8 mouse cellular contexts compared by ENCODE assay signal in genomic region chr2:32175051-32175466, GRCm38 (mm10). TPM values are rescaled to one million over a fixed set of nuclear protein-coding genes. Genes with fewer than 3 reads are reported as not detected.
DNase-seq lines count a peak whose midpoint lies in the region; ATAC-seq lines count a peak whose summit lies in the region.

No protein-coding gene starts in this region.

- H3K27me3 ChIP-seq in lung, embryonic 15.5 days, result no peaks in the 10 kb centered on the region
- no peaks in the 10 kb centered on the region for H3K27me3 ChIP-seq in embryonic facial prominence, embryonic 11.5 days (ENCODE audit: control insufficient read depth, insufficient read depth, low read length)
- H3K27me3 ChIP-seq in hindbrain, embryonic 13.5 days, result no peaks in the 10 kb centered on the region
- H3K27me3 ChIP-seq in limb, embryonic 11.5 days (ENCODE audit: control insufficient read depth, insufficient read depth, low read length), result no peaks in the 10 kb centered on the region
- no peaks in the 10 kb centered on the region for H3K27me3 ChIP-seq in neural tube, embryonic 15.5 days (replicated peaks)

- peak overlapping the region; percentile 45 for H3K4me2 ChIP-seq in lung, embryonic 15.5 days
- H3K4me2 ChIP-seq in embryonic facial prominence, embryonic 11.5 days (ENCODE audit: low read depth, low read length), result peak overlapping the region; percentile 13
- peak overlapping the region; percentile 47 for H3K4me2 ChIP-seq in hindbrain, embryonic 13.5 days
- no peak overlapping the region for H3K4me2 ChIP-seq in limb, embryonic 11.5 days (ENCODE audit: low read depth, severe bottlenecking)
- H3K4me2 ChIP-seq in neural tube, embryonic 15.5 days, result peak overlapping the region; percentile 32; the same call in 1 of the 2 replicates

- no peaks in the 10 kb centered on the region for H3K9me3 ChIP-seq in lung, embryonic 15.5 days
- H3K9me3 ChIP-seq in embryonic facial prominence, embryonic 11.5 days (replicated peaks; ENCODE audit: control insufficient read depth, low read length), result no peaks in the 10 kb centered on the region
- H3K9me3 ChIP-seq in hindbrain, embryonic 13.5 days, result no peaks in the 10 kb centered on the region
- no peaks in the 10 kb centered on the region for H3K9me3 ChIP-seq in limb, embryonic 11.5 days (ENCODE audit: control insufficient read depth, low read length)
- no peaks in the 10 kb centered on the region for H3K9me3 ChIP-seq in neural tube, embryonic 15.5 days (replicated peaks)

- H3K36me3 ChIP-seq in lung, embryonic 15.5 days, result no peaks in the 10 kb centered on the region
- no peaks in the 10 kb centered on the region for H3K36me3 ChIP-seq in embryonic facial prominence, embryonic 11.5 days (replicated peaks; ENCODE audit: control insufficient read depth, insufficient read depth, low read depth, low read length)
- H3K36me3 ChIP-seq in hindbrain, embryonic 13.5 days, result no peaks in the 10 kb centered on the region
- no peaks in the 10 kb centered on the region for H3K36me3 ChIP-seq in limb, embryonic 11.5 days (ENCODE audit: control insufficient read depth, insufficient read depth, low read length)
- no peaks in the 10 kb centered on the region for H3K36me3 ChIP-seq in neural tube, embryonic 15.5 days

- H3K4me1 ChIP-seq in lung, embryonic 15.5 days, result peaks cover 78% of the 10 kb centered on the region
- peaks cover 15% of the 10 kb centered on the region for H3K4me1 ChIP-seq in embryonic facial prominence, embryonic 11.5 days (ENCODE audit: control insufficient read depth, insufficient read depth, low read length)
- peaks cover 88% of the 10 kb centered on the region for H3K4me1 ChIP-seq in hindbrain, embryonic 13.5 days (replicated peaks)
- peaks cover 31% of the 10 kb centered on the region for H3K4me1 ChIP-seq in limb, embryonic 11.5 days (ENCODE audit: control insufficient read depth, insufficient read depth, low read length)
- H3K4me1 ChIP-seq in neural tube, embryonic 15.5 days, result peaks cover 83% of the 10 kb centered on the region

- no peak for DNase-seq in lung, postnatal 14 days
- peak; percentile 31 for DNase-seq in embryonic facial prominence, embryonic 11.5 days (ENCODE audit: low spot score)
- DNase-seq in limb, embryonic 11.5 days (ENCODE audit: low spot score), result peak; percentile 37

- H3K9ac ChIP-seq in lung, embryonic 15.5 days, result peak overlapping the region; percentile 15
- H3K9ac ChIP-seq in embryonic facial prominence, embryonic 11.5 days (replicated peaks; ENCODE audit: low read length), result peak overlapping the region; percentile 39; the same call in 1 of the 2 replicates
- peak overlapping the region; percentile 69 for H3K9ac ChIP-seq in hindbrain, embryonic 13.5 days
- 0 out of 2 replicates have a peak overlapping the region, but pooled peaks have one; percentile 27 for H3K9ac ChIP-seq in limb, embryonic 11.5 days (ENCODE audit: low read length)
- peak overlapping the region; percentile 29; the same call in 1 of the 2 replicates for H3K9ac ChIP-seq in neural tube, embryonic 15.5 days (replicated peaks)

- peak; percentile 9; the same call in 1 of the 2 replicates for ATAC-seq in lung, embryonic 15.5 days (ENCODE audit: borderline replicate concordance, extremely low read depth, low FRiP score, low TSS enrichment)
- peak; percentile 69 for ATAC-seq in embryonic facial prominence, embryonic 11.5 days (replicated peaks; ENCODE audit: insufficient number of reproducible peaks, low FRiP score, low TSS enrichment, low read depth)
- peak; percentile 72 for ATAC-seq in hindbrain, embryonic 13.5 days (ENCODE audit: low FRiP score)
- ATAC-seq in limb, embryonic 11.5 days (ENCODE audit: insufficient number of reproducible peaks, low FRiP score, low TSS enrichment, low read depth), result peak; percentile 23; the same call in 1 of the 2 replicates
- ATAC-seq in neural tube, embryonic 15.5 days (ENCODE audit: low FRiP score), result peak; percentile 32; the same call in 1 of the 2 replicates
- no peak for ATAC-seq in erythroid progenitor cell, adult 5-6 weeks (replicated peaks; ENCODE audit: low FRiP score, poor library complexity, severe bottlenecking)
- no peak for ATAC-seq in inflammation-experienced regulatory T-cells, adult 6 months

- WGBS in lung, embryonic 15.5 days, result 26% methylated on average over 7 of the region's 7 CpGs
- WGBS in embryonic facial prominence, embryonic 11.5 days, result 36% methylated on average over 7 of the region's 7 CpGs
- WGBS in hindbrain, embryonic 13.5 days, result 20% methylated on average over 7 of the region's 7 CpGs
- 51% methylated on average over 7 of the region's 7 CpGs for WGBS in limb, embryonic 11.5 days
- 21% methylated on average over 7 of the region's 7 CpGs for WGBS in neural tube, embryonic 15.5 days

- H3K4me3 ChIP-seq in lung, embryonic 15.5 days, result no peak overlapping the region; the same call in 1 of the 2 replicates
- no peak overlapping the region for H3K4me3 ChIP-seq in embryonic facial prominence, embryonic 11.5 days (ENCODE audit: low read depth, low read length)
- no peak overlapping the region for H3K4me3 ChIP-seq in hindbrain, embryonic 13.5 days
- H3K4me3 ChIP-seq in limb, embryonic 11.5 days (ENCODE audit: low read depth, low read length), result no peak overlapping the region
- H3K4me3 ChIP-seq in neural tube, embryonic 15.5 days (replicated peaks), result no peak overlapping the region

- peak overlapping the region; percentile 83 for H3K27ac ChIP-seq in lung, embryonic 15.5 days
- peak overlapping the region; percentile 82 for H3K27ac ChIP-seq in embryonic facial prominence, embryonic 11.5 days (replicated peaks; ENCODE audit: low read depth, low read length)
- H3K27ac ChIP-seq in hindbrain, embryonic 13.5 days, result peak overlapping the region; percentile 95
- peak overlapping the region; percentile 56; the same call in 1 of the 2 replicates for H3K27ac ChIP-seq in limb, embryonic 11.5 days (replicated peaks; ENCODE audit: low read depth, low read length)
- peak overlapping the region; percentile 84 for H3K27ac ChIP-seq in neural tube, embryonic 15.5 days (replicated peaks)

RNA-seq across cellular contexts. Expression of gene Prrc2b, which starts 24.2 kb away (rescaled TPM):
- polyA plus RNA-seq in lung, embryonic 15.5 days (2015; fragmentation: Nextera tagmentation; extraction: Ambion mirVana), result 49.5 and 51.7 TPM in 2 replicates
- 46.2 and 48.6 TPM in 2 replicates for polyA plus RNA-seq in embryonic facial prominence, embryonic 11.5 days (2014; fragmentation: Nextera tagmentation; extraction: Ambion mirVana)
- polyA plus RNA-seq in hindbrain, embryonic 13.5 days (2015; fragmentation: Nextera tagmentation; extraction: Ambion mirVana), result 65.8 and 68.8 TPM in 2 replicates
- 62.5 and 72.5 TPM in 2 replicates for polyA plus RNA-seq in limb, embryonic 11.5 days (2014; fragmentation: Nextera tagmentation; extraction: Ambion mirVana)
- 56.6 and 59.9 TPM in 2 replicates for polyA plus RNA-seq in neural tube, embryonic 15.5 days (2015; fragmentation: Nextera tagmentation; extraction: Ambion mirVana)
- total RNA-seq in erythroid progenitor cell, adult 5-6 weeks (2015; ENCODE audit: low replicate concordance), result 19.1 and 26.4 TPM in 2 replicates
- 11.1 and 25.3 TPM in 2 replicates for total RNA-seq in erythroid progenitor cell, adult 5-6 weeks (2017; ENCODE audit: low replicate concordance)
- 10 to 100 TPM; 33.6 to 40.3 (median 35.2) TPM for polyA plus RNA-seq in inflammation-experienced regulatory T-cells, adult 6 months (2017; shearing (Covaris generic))

Comparison
In these comparisons a context has a peak if more than half of its experiments do, and no peak if none do; other contexts are left out.
1. ATAC-seq: peak in lung, embryonic 15.5 days (single experiment), embryonic facial prominence, embryonic 11.5 days (single experiment), hindbrain, embryonic 13.5 days (single experiment), limb, embryonic 11.5 days (single experiment) and neural tube, embryonic 15.5 days (single experiment); none in erythroid progenitor cell, adult 5-6 weeks (single experiment) and inflammation-experienced regulatory T-cells, adult 6 months (single experiment).
2. H3K9ac ChIP-seq: peak in every context shown above with its lines; median percentile 69 in hindbrain, embryonic 13.5 days; 39 in embryonic facial prominence, embryonic 11.5 days; 29 in neural tube, embryonic 15.5 days; 27 in limb, embryonic 11.5 days; 15 in lung, embryonic 15.5 days.
3. Peak in every context shown above with its lines, with median percentiles within 50 percentile points of each other: H3K27ac ChIP-seq.